Mouse (Mus musculus) ES-Bruce4 (cell line): ENCODE measurements at regions not wholly inside any gene's neighbourhood (a gene's known extent, or its start where the extent isn't known, plus 50 kb on each side); places are given as distances from the start of the nearest gene placed in this dataset.

Experiments
- CTCF ChIP-seq: IDR thresholded peaks from one replicate; pipeline ENCODE4 v1.8.1; 2011; ENCODE audit warnings: low read depth, low read length
- EP300 ChIP-seq: IDR thresholded peaks from 2 replicates; pipeline ENCODE4 v1.6.1; 2011; ENCODE audit warnings: low read depth, low read length; ENCODE audit not compliant: insufficient read depth
- POLR2A ChIP-seq: IDR thresholded peaks from one replicate; pipeline ENCODE4 v1.8.1; 2011; ENCODE audit warnings: low read length; ENCODE audit not compliant: insufficient read depth

- TF ChIP-seq POLR2A (no peak), CTCF (no peak), EP300 (0 out of 2 replicates have a peak, but pooled peaks have one; percentile 37)
Measured at GRCm38 (mm10) chr6:88976994-88977393, 74.9 kb downstream of the Tpra1 start.
